Mouse (Mus musculus): ENCODE results near the gene Trpm4. TPM values are rescaled to one million over a fixed set of nuclear protein-coding genes. Genes with fewer than 3 reads are reported as not detected.

Gene Trpm4
- 5.2 and 8.4 TPM in 2 replicates for polyA plus RNA-seq (2016; fragmentation: Nextera tagmentation; extraction: Ambion mirVana)

GRCm38 (mm10) chr7:45333431-45333982, at the start of gene Trpm4:
Gene Trpm4 (minus strand): TSS chr7:45333780.
- peaks cover 30% of the 10 kb centered on the region for H3K27me3 ChIP-seq (ENCODE audit: low read depth, poor library complexity, severe bottlenecking)
- peak; percentile 89 for DNase-seq (ENCODE audit: low spot score)
- H3K36me3 ChIP-seq = no peaks in the 10 kb centered on the region
- under 1% methylated on average over 38 of the region's 38 CpGs for WGBS
- H3K27ac ChIP-seq = peak within 1 kb of the TSS; percentile 85
- H3K9me3 ChIP-seq (replicated peaks) = no peaks in the 10 kb centered on the region
- peak within 1 kb of the TSS; percentile 72 for H3K4me3 ChIP-seq
- H3K4me1 ChIP-seq = peaks cover 51% of the 10 kb centered on the region

- peaks cover 6% of the 10 kb centered on the region for H3K4me1 ChIP-seq
- H3K9me3 ChIP-seq (replicated peaks) = no peaks in the 10 kb centered on the region
- H3K27ac ChIP-seq = no peak overlapping the region
- WGBS = 92% methylated on average over 1 of the region's 1 CpGs
- peaks cover 94% of the 10 kb centered on the region for H3K36me3 ChIP-seq
- no peak overlapping the region for H3K4me3 ChIP-seq
- no peak for DNase-seq (ENCODE audit: low spot score)
- H3K27me3 ChIP-seq (ENCODE audit: low read depth, poor library complexity, severe bottlenecking) = no peaks in the 10 kb centered on the region
Observed at GRCm38 (mm10) chr7:45376057-45376456, 42.5 kb upstream of the Trpm4 start.

GRCm38 (mm10) chr7:45374620-45375019, 41.0 kb upstream of the Trpm4 start:
- Histone ChIP-seq H3K27me3 (ENCODE audit: low read depth, poor library complexity, severe bottlenecking) (peaks cover 10% of the 10 kb centered on the region), H3K4me3 (no peak overlapping the region), H3K9me3 (replicated peaks) (no peaks in the 10 kb centered on the region), H3K27ac (no peak overlapping the region), H3K36me3 (peaks cover 81% of the 10 kb centered on the region), H3K4me1 (peaks cover 20% of the 10 kb centered on the region)
- no peak for DNase-seq (ENCODE audit: low spot score)
- WGBS = 95% methylated on average over 8 of the region's 8 CpGs

GRCm38 (mm10) chr7:45372371-45372770, 38.8 kb upstream of the Trpm4 start:
- peaks cover 30% of the 10 kb centered on the region for H3K27me3 ChIP-seq (ENCODE audit: low read depth, poor library complexity, severe bottlenecking)
- peaks cover 59% of the 10 kb centered on the region for H3K36me3 ChIP-seq
- H3K4me3 ChIP-seq = no peak overlapping the region
- peaks cover 29% of the 10 kb centered on the region for H3K4me1 ChIP-seq
- DNase-seq (ENCODE audit: low spot score) = no peak
- H3K27ac ChIP-seq = no peak overlapping the region
- 88% methylated on average over 5 of the region's 5 CpGs for WGBS
- no peaks in the 10 kb centered on the region for H3K9me3 ChIP-seq (replicated peaks)

- Histone ChIP-seq H3K27ac (peak within 1 kb of the TSS; percentile 56; the same call in 1 of the 2 replicates), H3K27me3 (ENCODE audit: low read depth, poor library complexity, severe bottlenecking) (peaks cover 39% of the 10 kb centered on the region), H3K4me3 (peak within 1 kb of the TSS; percentile 62), H3K36me3 (peaks cover 42% of the 10 kb centered on the region), H3K9me3 (replicated peaks) (no peaks in the 10 kb centered on the region), H3K4me1 (peaks cover 42% of the 10 kb centered on the region)
- peak; percentile 91 for DNase-seq (ENCODE audit: low spot score)
- 11% methylated on average over 28 of the region's 28 CpGs for WGBS
Observed at GRCm38 (mm10) chr7:45370475-45371311, 37.1 kb upstream of the Trpm4 start, which contains the start of gene Lin7b. Gene Lin7b (minus strand): TSS chr7:45370583.

- H3K36me3 ChIP-seq = peaks cover 35% of the 10 kb centered on the region
- H3K9me3 ChIP-seq (replicated peaks) = no peaks in the 10 kb centered on the region
- H3K4me1 ChIP-seq = peaks cover 45% of the 10 kb centered on the region
- H3K4me3 ChIP-seq = peak overlapping the region; percentile 62
- 9% methylated on average over 52 of the region's 52 CpGs for WGBS
- H3K27me3 ChIP-seq (ENCODE audit: low read depth, poor library complexity, severe bottlenecking) = peaks cover 46% of the 10 kb centered on the region
- DNase-seq (ENCODE audit: low spot score) = no peak
- H3K27ac ChIP-seq = peak overlapping the region; percentile 56; the same call in 1 of the 2 replicates
Observed at GRCm38 (mm10) chr7:45369836-45370474, 36.4 kb upstream of the Trpm4 start.

- Histone ChIP-seq H3K27ac (no peak overlapping the region), H3K4me1 (peaks cover 45% of the 10 kb centered on the region), H3K36me3 (peaks cover 28% of the 10 kb centered on the region), H3K9me3 (replicated peaks) (no peaks in the 10 kb centered on the region), H3K27me3 (ENCODE audit: low read depth, poor library complexity, severe bottlenecking) (peaks cover 54% of the 10 kb centered on the region), H3K4me3 (no peak overlapping the region)
- whole genome bisulfite sequencing = 72% methylated on average over 16 of the region's 16 CpGs
- no peak for DNase-seq (ENCODE audit: low spot score)
Observed at GRCm38 (mm10) chr7:45369022-45369745, 35.6 kb upstream of the Trpm4 start.

- Histone ChIP-seq H3K9me3 (replicated peaks) (no peaks in the 10 kb centered on the region), H3K27ac (no peak overlapping the region), H3K36me3 (peaks cover 18% of the 10 kb centered on the region), H3K27me3 (ENCODE audit: low read depth, poor library complexity, severe bottlenecking) (peaks cover 64% of the 10 kb centered on the region), H3K4me3 (peak overlapping the region; percentile 68; the same call in 1 of the 2 replicates), H3K4me1 (peaks cover 45% of the 10 kb centered on the region)
- DNase-seq (ENCODE audit: low spot score) = no peak
- WGBS = 80% methylated on average over 15 of the region's 15 CpGs
Observed at GRCm38 (mm10) chr7:45368178-45368577, 34.6 kb upstream of the Trpm4 start.

GRCm38 (mm10) chr7:45367020-45367880, 33.7 kb upstream of the Trpm4 start:
- Histone ChIP-seq H3K27me3 (ENCODE audit: low read depth, poor library complexity, severe bottlenecking) (peaks cover 73% of the 10 kb centered on the region), H3K4me1 (peaks cover 51% of the 10 kb centered on the region), H3K4me3 (peak overlapping the region; percentile 68), H3K9me3 (replicated peaks) (no peaks in the 10 kb centered on the region), H3K36me3 (peaks cover 9% of the 10 kb centered on the region), H3K27ac (peak overlapping the region; percentile 68)
- DNase-seq (ENCODE audit: low spot score) = peak; percentile 98
- WGBS = under 1% methylated on average over 69 of the region's 70 CpGs

GRCm38 (mm10) chr7:45366652-45367019, 33.1 kb upstream of the Trpm4 start, which contains the start of gene Ppfia3:
Gene Ppfia3 (minus strand): TSS chr7:45367019.
- under 1% methylated on average over 25 of the region's 26 CpGs for WGBS
- Histone ChIP-seq H3K27me3 (ENCODE audit: low read depth, poor library complexity, severe bottlenecking) (peaks cover 80% of the 10 kb centered on the region), H3K4me3 (peak within 1 kb of the TSS; percentile 68), H3K36me3 (peaks cover 3% of the 10 kb centered on the region; the same call in 1 of the 2 replicates), H3K27ac (peak within 1 kb of the TSS; percentile 68), H3K9me3 (replicated peaks) (no peaks in the 10 kb centered on the region), H3K4me1 (peaks cover 55% of the 10 kb centered on the region)
- no peak for DNase-seq (ENCODE audit: low spot score)

- H3K4me1 ChIP-seq = peaks cover 55% of the 10 kb centered on the region
- peak overlapping the region; percentile 68 for H3K4me3 ChIP-seq
- peaks cover 86% of the 10 kb centered on the region for H3K27me3 ChIP-seq (ENCODE audit: low read depth, poor library complexity, severe bottlenecking)
- WGBS = 3% methylated on average over 35 of the region's 35 CpGs
- DNase-seq (ENCODE audit: low spot score) = peak; percentile 73
- H3K9me3 ChIP-seq (replicated peaks) = no peaks in the 10 kb centered on the region
- H3K36me3 ChIP-seq = no peaks in the 10 kb centered on the region
- H3K27ac ChIP-seq = peak overlapping the region; percentile 68
Observed at GRCm38 (mm10) chr7:45365742-45366651, 32.4 kb upstream of the Trpm4 start.

All from limb, embryonic 10.5 days (tissue).